Mouse (Mus musculus): ENCODE results near the gene Kcnb1.
"Not testable (repeated sequence)": the region's sequence is repeated elsewhere in the genome, so short reads cannot be mapped to it uniquely, and the experiment has no call there.

Kcnb1 gene

GRCm38 (mm10) chr2:167205918-167206629 is 16.1 kb upstream of the Kcnb1 start:
- no peak for DNase-seq (ENCODE audit: low read depth, low spot score)

- not testable (repeated sequence) for DNase-seq (ENCODE audit: low read depth, low spot score)
These were observed 14.7 kb upstream of the Kcnb1 start for GRCm38 (mm10) chr2:167204686-167205085.

- no peak for DNase-seq (ENCODE audit: low read depth, low spot score)
These were observed 13.7 kb upstream of the Kcnb1 start for GRCm38 (mm10) chr2:167203505-167204166.

GRCm38 (mm10) chr2:167201463-167202291 is 11.7 kb upstream of the Kcnb1 start:
- DNase-seq (ENCODE audit: low read depth, low spot score), result peak; percentile 78

- DNase-seq (ENCODE audit: low read depth, low spot score), result no peak
These were observed 8.9 kb upstream of the Kcnb1 start for GRCm38 (mm10) chr2:167198660-167199427.

GRCm38 (mm10) chr2:167193361-167193760 is 3.4 kb upstream of the Kcnb1 start:
- DNase-seq (ENCODE audit: low read depth, low spot score), result no peak

GRCm38 (mm10) chr2:167189291-167190075 is 472 bp downstream of the Kcnb1 start:
- DNase-seq (ENCODE audit: low read depth, low spot score), result no peak

- DNase-seq (ENCODE audit: low read depth, low spot score), result no peak
These were observed 1.4 kb downstream of the Kcnb1 start for GRCm38 (mm10) chr2:167188315-167189207.

GRCm38 (mm10) chr2:167187119-167187518 is 2.8 kb downstream of the Kcnb1 start:
- DNase-seq (ENCODE audit: low read depth, low spot score), result no peak

- DNase-seq (ENCODE audit: low read depth, low spot score), result no peak
These were observed 3.4 kb downstream of the Kcnb1 start for GRCm38 (mm10) chr2:167186544-167186943.

GRCm38 (mm10) chr2:167186003-167186402 is 4.0 kb downstream of the Kcnb1 start:
- no peak for DNase-seq (ENCODE audit: low read depth, low spot score)

GRCm38 (mm10) chr2:167185432-167185831 is 4.5 kb downstream of the Kcnb1 start:
- no peak for DNase-seq (ENCODE audit: low read depth, low spot score)

GRCm38 (mm10) chr2:167181662-167182389 is 8.1 kb downstream of the Kcnb1 start:
- DNase-seq (ENCODE audit: low read depth, low spot score), result no peak

- DNase-seq (ENCODE audit: low read depth, low spot score), result no peak
These were observed 8.9 kb downstream of the Kcnb1 start for GRCm38 (mm10) chr2:167181096-167181495.

- DNase-seq (ENCODE audit: low read depth, low spot score), result no peak
These were observed 10.7 kb downstream of the Kcnb1 start for GRCm38 (mm10) chr2:167179301-167179700.

- no peak for DNase-seq (ENCODE audit: low read depth, low spot score)
These were observed 12.7 kb downstream of the Kcnb1 start for GRCm38 (mm10) chr2:167177231-167177641.

- DNase-seq (ENCODE audit: low read depth, low spot score), result no peak
These were observed 14.7 kb downstream of the Kcnb1 start for GRCm38 (mm10) chr2:167175284-167175683.

- no peak for DNase-seq (ENCODE audit: low read depth, low spot score)
These were observed 16.7 kb downstream of the Kcnb1 start for GRCm38 (mm10) chr2:167173051-167173875.

Data from brain, embryonic 18.5 days (tissue).